Mouse (Mus musculus) erythroblast, embryonic 14.5 days (primary cell): Measurements from ENCODE around the gene Lmo4.

Experiments used
- GATA1 ChIP-seq: IDR thresholded peaks from 2 replicates; pipeline ENCODE4 v1.6.1; 2012; ENCODE audit warnings: low read length, inconsistent platforms, mixed read lengths
- TAL1 ChIP-seq: IDR thresholded peaks from 3 replicates; pipeline ENCODE4 v1.6.1; 2012; ENCODE audit warnings: low read length, inconsistent platforms, mixed read lengths

DNA sequence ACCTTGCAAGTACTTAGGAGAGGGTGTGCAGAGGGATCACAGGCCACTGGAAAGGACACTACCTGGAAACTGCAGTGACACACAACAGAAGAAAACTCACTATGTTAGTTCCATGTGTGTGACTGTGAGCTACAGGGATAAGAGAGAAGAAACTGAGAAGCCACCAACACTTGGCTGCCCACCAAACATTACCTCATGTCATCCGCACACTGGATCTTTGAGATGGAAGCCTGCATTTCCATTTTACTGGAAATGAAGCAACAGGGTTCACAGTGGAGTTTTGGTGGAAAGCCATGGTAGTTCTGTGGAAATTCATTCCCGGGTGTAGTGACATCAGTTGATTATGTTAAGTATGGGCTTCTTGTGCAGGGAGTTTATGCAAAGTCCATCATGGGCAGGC is 43.8 kb downstream of the Lmo4 start:
- TF ChIP-seq GATA1 (no peak), TAL1 (no peak)
